Mouse (Mus musculus) layer of hippocampus, adult 2 months (tissue): Measurements from ENCODE around the gene Crybg1. TPM values are rescaled to one million over a fixed set of nuclear protein-coding genes. Genes with fewer than 3 reads are reported as not detected.

Source experiments
- DNase-seq, 2 experiments: peaks; one replicate each; pipeline ENCODE4 v3.0.0; 2022; ENCODE audit warnings: low spot score in 2 of 2
- H3K27ac ChIP-seq: fragments of 200-600 bp; 2 replicates; pipeline ENCODE4 v1.8.1; 2022
- H3K4me3 ChIP-seq: fragments of 200-600 bp; 2 replicates; pipeline ENCODE4 v1.8.1; 2022; ENCODE audit warnings: mild to moderate bottlenecking
- CTCF ChIP-seq: fragments of 200-600 bp; conservative IDR thresholded peaks from 2 replicates; pipeline ENCODE4 v1.8.1; 2022; ENCODE audit warnings: antibody characterized with exemption, mild to moderate bottlenecking, moderate library complexity
- total RNA-seq, 2 experiments: library from RNA; stranded (reverse); gene quantifications; 2 replicates each; pipeline ENCODE4 v1.2.3; 2021

Gene Crybg1
- total RNA-seq, 2 experiments from 2014 or later, result 0.56 to 0.74 TPM

DNA sequence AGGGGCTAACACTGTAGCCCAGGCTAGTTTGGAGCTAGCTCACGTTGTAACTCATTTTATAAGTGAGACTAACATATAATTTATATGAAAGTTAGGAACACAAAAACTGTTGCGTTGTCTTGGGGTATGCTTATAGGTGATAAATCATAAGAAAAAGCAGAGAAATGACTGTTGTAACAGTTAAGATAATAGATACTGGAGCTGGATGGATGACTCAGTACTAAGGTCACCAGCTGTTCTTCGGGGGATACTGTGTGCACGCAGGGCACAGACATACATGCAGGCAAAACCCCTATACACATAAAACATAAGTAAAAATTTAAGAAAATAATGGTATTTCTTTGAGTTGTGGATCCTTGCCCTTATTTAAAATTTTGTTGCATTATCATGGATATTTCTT lies 130.1 kb downstream of the Crybg1 start:
- no peak for TF ChIP-seq CTCF
- Histone ChIP-seq H3K4me3 (no peak overlapping the region), H3K27ac (no peak overlapping the region)
- DNase-seq, result no peak

DNA sequence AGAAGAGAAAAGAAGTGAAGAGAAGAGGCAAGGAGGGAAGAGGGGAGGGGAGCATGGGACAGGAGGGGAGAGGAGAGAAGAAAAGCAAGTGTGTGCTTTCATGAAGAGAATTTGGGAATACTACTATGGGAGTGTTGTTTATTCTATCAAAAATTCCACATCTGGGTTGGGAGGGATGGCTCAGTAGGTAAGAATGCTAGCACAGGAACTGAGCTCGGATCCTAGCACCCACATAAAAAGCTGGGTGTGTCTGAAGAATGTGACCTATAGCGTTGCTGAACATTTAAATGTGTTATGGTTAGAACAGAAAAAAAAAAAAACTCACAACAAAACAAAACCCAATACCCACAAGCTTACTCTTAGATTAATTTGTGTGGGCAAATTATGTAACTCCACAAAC lies 133.0 kb downstream of the Crybg1 start:
- no peak for TF ChIP-seq CTCF
- H3K27ac ChIP-seq, result no peak overlapping the region
- no peak for DNase-seq
- H3K4me3 ChIP-seq, result no peak overlapping the region

DNA sequence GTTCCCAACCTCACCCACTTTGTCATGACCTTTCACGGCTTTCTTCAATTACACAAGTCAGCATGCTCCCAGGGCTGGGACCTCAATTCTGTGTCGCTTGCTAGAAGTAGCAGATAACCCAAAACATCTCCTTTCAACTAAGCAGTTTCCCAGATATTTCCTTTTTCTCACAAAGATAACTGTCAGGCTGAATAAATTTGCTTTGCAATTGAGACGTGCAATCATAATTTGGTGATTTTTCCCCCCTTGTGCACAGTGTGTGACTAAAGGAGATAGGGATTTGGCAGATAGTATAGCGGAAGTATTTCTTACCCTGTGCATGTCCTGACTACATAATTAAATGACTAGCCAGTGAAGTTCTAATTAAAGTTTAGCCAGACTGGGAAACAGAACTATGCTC lies 134.8 kb downstream of the Crybg1 start:
- DNase-seq, result no peak
- Histone ChIP-seq H3K4me3 (no peak overlapping the region), H3K27ac (no peak overlapping the region)
- TF ChIP-seq CTCF, result no peak

DNA sequence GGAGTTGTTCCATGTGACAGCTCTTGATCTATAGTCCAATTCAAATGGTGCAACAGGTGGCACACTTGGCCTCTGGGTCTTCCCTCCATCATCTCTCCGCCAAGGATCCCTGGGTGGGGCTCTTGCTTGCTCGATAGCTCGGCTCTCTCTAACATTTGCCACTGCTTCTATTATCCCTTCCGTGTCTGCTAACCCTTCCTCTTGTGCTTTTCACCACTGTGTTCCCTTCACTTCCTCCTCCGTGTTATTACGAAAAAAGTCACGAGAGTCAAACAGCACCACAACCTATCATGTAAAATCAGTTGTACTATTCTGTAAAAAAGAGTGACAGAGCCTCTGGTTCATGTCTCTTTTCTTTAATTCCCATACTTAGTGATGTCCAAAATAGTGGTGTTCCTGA lies 137.2 kb downstream of the Crybg1 start:
- Histone ChIP-seq H3K27ac (no peak overlapping the region), H3K4me3 (no peak overlapping the region)
- DNase-seq, result no peak
- no peak for TF ChIP-seq CTCF

DNA sequence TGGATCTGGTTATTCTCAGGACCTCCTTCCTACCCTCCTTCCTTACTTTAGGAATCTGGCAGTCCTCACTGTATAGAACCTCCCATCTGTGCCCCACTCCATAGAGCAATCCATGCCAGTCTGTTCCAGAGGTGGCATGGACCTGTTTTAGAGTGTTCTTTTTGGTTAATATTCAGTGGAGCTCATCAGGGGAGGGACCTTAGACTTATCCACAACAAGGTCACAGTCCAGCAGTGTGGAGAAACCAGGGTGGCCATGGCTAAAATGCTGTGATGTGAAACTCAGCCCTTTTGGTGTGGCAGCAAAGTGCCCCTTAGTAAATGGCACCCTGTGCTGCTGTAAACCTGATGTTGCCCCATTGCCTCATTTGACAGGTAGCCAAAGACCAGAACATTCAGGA lies 139.8 kb downstream of the Crybg1 start:
- Histone ChIP-seq H3K4me3 (no peak overlapping the region), H3K27ac (no peak overlapping the region)
- no peak for DNase-seq
- no peak for TF ChIP-seq CTCF

DNA sequence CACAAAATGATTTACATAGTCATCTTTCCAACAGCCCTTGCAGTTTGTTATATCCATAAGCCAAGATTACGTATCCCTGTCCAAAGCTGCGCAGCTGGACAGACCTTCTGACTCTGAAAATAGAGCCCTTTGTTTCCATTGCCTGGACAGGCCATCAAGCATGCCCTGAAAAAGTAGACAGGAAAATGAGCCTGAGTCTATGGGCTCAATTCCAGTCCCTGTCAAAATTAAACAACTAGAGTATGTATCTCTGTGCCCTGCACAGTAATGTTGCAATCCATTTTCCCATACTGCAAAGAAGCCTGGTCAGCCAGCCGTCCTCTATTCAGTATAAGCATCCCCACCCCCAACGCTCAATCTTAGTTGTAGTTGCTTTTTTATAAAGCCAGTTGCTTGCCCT lies 141.8 kb downstream of the Crybg1 start:
- no peak for TF ChIP-seq CTCF
- H3K4me3 ChIP-seq, result no peak overlapping the region
- no peak overlapping the region for H3K27ac ChIP-seq
- DNase-seq, result no peak

DNA sequence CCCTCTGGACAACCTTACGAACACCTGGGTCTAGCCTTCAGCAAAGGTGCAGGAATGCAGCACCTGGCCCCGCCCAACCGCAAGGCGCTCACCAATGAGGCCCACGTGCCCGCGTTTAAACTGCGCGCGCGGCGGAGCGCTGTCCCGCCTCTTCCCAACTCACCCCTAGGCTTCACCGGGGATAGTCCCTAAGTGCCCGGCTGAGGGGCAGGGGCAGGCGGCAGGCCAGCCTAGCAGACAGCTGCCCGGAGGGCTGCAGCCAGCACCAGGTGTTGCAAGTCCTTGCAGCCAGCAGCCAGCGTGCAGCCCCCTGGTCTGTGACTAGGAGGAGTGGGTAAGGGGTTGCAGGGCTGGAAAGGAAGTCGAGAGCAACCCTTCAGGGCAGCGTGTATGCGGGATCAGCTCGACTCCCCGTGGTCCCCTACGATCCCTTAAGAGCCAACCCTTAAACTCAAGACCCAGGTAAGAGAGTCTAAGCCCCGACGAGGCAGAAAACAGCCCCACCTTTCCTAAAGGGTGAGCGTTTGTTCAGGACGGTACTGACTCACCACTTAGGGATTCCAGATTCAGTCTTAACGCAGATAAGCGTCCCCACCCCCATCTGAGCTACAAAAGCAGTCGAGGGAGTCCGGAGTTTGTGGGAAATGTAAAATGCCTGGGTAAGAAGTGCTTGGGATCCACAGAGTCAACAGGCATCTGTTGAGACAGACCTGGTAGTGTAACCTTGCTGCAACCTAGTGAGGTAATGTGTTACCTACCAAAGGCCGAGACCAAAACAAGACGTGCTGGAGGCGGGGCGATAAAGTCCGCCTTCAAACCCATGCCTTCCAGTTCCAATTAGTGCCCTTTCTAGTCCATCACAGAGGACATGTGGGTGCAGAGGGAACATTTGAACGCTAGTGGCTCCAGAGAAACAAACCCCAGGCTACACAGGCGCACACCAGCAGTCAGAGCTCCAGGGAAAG lies 142.7 kb downstream of the Crybg1 start:
- TF ChIP-seq CTCF, result no peak
- H3K4me3 ChIP-seq, result peak overlapping the region; percentile 18; the same call in 1 of the 2 replicates

DNA sequence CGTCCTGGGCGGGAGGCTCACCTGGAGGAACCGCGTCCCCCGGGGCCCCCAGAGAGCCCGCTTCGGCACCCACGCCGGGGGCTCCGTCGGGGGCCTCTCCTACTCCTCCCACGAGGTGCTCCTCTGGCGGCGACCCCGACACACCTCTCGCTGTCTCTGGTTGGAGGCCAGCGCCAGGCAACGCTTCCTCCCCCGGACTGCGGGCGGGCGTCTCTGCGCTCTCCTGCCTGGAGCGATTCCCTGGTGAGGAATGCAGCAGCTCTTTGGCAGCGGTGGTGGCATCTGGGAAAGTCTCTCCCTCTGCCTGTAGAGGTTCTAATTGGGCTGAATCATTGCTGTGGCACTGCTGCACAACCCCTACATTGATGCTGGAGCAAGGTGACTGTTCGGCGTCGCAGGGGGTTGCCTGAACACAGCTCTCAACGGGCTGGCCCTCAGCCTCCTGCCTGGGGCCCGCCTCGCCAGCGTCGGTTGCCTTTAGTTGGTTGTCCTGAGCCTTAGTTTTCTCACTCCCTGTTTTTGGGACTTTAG lies 144.4 kb downstream of the Crybg1 start:
- TF ChIP-seq CTCF, result no peak
- no peak for DNase-seq
- Histone ChIP-seq H3K27ac (no peak overlapping the region), H3K4me3 (peak overlapping the region; percentile 53)

More for the DNA sequence above, 142.7 kb downstream of the Crybg1 start:
- DNase-seq, result no peak
- no peak overlapping the region for H3K27ac ChIP-seq

DNA sequence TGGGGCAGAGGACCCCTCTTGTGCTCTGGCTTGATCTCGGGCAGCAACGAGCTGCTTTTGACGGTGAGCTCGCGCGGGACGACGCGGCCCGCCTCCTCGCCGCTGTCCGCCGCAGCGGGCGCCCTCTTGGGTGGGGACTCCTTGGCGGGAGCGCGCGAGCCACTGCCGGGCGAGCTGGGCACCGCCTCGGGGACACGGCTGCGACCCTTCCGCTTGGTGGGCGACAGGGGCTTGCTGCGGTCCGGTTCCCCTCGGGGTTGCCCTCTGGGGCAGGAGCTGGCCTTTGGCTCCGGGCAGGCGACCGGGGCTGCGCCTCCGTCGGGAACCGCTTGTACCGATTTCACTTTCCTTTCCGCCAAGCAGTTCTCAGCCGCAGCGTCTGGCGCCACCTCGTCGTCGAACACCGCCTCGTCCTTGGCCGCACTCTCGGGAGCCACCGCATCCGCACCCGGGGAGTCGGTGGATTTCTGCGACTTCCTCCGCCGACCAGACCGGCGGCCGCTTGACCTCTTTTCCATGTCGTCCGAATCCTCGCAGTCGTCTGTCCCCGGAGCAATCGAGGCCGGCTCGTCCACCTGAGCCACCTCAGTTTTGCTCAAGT lies 145.0 kb downstream of the Crybg1 start:
- peak in 1 of 2 experiments; percentile 14 for DNase-seq
- Histone ChIP-seq H3K4me3 (peak overlapping the region; percentile 53), H3K27ac (no peak overlapping the region)
- TF ChIP-seq CTCF, result peak; percentile 52

DNA sequence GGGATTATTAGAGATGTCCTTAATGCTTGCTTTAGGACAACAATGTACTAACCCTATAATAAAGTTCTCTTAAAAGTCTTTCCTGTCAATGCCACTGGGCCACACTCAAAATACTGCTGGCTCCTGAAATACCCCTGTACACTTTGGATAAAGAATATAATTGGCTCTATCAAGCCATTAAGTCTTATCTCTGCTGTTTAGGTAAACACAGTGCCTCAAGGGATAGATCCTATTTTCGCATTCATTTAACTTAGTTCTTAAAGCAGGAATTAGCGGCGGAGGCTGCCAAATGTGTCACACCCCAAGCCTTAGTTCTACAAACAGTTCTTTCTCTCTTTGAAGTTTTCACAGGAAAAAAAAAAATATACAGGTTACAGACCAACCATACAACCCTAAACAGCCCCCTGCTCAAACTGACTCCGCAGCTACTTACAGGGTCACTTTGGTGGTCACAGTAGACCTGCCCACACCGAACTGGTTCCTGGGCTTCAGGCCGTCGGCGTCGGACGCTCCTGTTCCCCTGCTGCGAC lies 145.6 kb downstream of the Crybg1 start:
- Histone ChIP-seq H3K27ac (no peak overlapping the region), H3K4me3 (peak overlapping the region; percentile 53)
- DNase-seq, result no peak
- TF ChIP-seq CTCF, result no peak

DNA sequence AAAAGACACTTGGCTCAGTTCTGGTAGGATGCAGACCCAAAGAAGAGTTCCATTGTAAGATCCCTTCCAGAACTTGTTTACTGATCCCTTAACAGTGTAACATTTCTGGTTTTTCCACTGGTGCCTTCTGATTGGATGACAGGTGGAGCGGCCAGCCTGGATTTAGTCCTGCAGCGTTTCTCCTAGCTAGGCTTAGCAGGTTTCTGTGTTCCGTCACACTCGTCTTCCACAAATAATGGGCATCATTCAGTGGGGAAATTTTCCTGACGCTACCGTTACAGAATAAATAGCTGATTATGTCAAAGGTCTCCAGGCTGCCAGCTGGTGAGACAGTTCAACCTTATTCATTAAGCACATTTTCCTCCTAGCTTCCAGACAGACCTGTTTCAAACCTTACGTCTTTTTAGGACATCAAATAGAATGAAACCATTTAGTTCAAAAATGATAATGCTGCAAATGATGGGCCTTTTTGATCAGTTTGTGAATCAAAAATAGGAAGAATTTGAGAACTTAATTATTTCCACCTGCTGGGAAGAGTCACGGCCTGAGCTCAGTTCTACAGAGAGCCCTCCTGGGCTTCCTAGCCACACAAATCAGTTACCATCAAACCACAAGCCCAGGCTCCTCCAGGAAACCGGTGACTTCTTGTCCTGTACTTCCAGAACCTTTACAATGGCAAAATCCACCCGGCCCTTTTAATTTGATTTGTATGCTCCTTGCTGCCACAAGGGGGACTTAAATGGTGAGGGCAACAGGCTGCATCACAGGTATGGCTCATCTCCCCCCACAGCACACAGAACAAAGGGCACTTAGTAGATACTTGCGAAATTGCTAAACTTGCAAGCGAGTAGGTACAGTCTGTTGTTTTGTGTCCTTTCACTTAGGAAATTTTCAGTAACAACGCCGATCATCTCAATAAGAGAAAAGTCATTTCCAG lies 146.4 kb downstream of the Crybg1 start:
- Histone ChIP-seq H3K27ac (no peak overlapping the region), H3K4me3 (no peak overlapping the region)
- TF ChIP-seq CTCF, result peak; percentile 68
- no peak for DNase-seq

DNA sequence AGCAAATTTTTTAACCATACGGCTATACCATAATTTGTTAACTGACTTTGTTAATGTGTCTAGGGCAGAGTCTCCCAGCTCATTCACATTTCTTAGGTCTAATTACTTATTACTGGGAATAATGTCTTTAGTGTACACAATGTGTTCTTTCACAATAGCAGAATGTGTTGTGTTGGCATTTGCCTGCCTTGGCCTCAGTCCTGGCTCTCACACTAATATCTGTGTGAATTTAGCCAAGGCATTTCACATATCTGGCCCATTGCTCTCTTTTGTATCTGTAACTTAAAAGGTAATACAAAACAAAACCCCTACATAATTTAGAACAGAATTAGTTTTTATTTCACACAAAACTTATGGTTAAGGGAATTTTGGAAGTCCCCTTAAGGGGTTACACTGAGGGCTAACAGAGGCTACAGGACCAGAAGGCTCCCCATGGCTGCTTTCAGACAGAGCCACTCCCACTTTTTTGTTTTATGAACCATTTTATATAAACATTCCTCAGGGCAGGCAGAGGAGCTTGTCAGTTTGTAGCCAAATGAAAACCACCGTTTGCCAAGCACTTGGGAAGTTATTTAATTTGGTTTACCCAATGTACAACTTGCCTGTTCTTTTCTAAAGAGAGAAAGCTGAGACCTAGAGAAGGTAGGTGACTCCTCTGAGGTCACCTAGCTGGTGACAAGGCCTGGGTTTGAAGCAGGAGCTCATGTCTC lies 148.3 kb downstream of the Crybg1 start:
- no peak for TF ChIP-seq CTCF

More for the DNA sequence above, 148.3 kb downstream of the Crybg1 start:
- no peak overlapping the region for H3K4me3 ChIP-seq
- H3K27ac ChIP-seq, result no peak overlapping the region
- DNase-seq, result no peak
